Mouse (Mus musculus) MEL (cell line): ENCODE measurements around the gene Rab10.

ENCODE experiments used
- CTCF ChIP-seq, 3 experiments: IDR thresholded peaks in 2 of 3; conservative IDR thresholded peaks in 1 of 3; 2 replicates each; pipeline ENCODE4 v1.5.1; 2011 to 2012; ENCODE audit warnings: low read length in 3 of 3, low read depth in 2 of 3, mild to moderate bottlenecking in 2 of 3, improper control_type of control experiment in 1 of 3, inconsistent platforms in 1 of 3, mixed read lengths in 1 of 3, moderate library complexity in 1 of 3; ENCODE audit not compliant: control insufficient read depth in 1 of 3, insufficient read depth in 1 of 3, poor library complexity in 1 of 3, severe bottlenecking in 1 of 3
- POLR2AphosphoS5 ChIP-seq: IDR thresholded peaks from 2 replicates; pipeline ENCODE4 v1.6.1; 2012; ENCODE audit warnings: low read depth, borderline replicate concordance, mild to moderate bottlenecking, inconsistent platforms, low read length, moderate library complexity, mixed read lengths

DNA sequence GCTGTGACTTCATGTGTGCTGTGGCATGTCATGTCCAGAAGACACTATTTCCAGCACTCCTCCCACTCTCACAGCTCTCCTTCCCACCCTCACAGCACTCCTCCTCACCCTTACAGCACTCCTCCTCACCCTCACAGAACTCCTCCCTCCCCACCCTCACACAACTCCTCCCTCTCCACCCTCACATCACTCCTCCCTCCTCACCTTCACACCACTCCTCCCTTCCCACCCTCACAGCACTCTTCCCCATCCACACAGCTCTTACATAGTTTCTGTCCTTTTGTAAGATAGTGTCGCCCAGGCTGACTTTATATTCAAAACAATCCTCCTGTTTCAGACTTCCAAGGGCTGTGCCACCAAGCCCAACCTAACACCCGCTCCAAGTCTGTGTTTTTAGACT is 86.4 kb downstream of the Rab10 start:
- no peak for TF ChIP-seq CTCF (IDR thresholded peaks at IDR 0.05 in 2 of 3, conservative IDR thresholded peaks at IDR 0.05 in 1 of 3; ENCODE audit: control insufficient read depth in 1 of 3, insufficient read depth in 1 of 3, low read depth in 2 of 3, low read length in 3 of 3, poor library complexity in 1 of 3, severe bottlenecking in 1 of 3)
- TF ChIP-seq POLR2AphosphoS5, result no peak
